Mouse (Mus musculus) midbrain, embryonic 13.5 days (tissue): ENCODE results near the gene Klri2. TPM values are rescaled to one million over a fixed set of nuclear protein-coding genes. Genes with fewer than 3 reads are reported as not detected.
"Not testable (repeated sequence)": the region's sequence is repeated elsewhere in the genome, so short reads cannot be mapped to it uniquely, and the experiment has no call there.

Experiments used
- ATAC-seq: fragments of 200-750 bp; cut with Nextera tagmentation; 2 replicates; pipeline ENCODE4 v1.8.0; 2017; ENCODE audit warnings: mild to moderate bottlenecking, moderate TSS enrichment, moderate library complexity
- H3K27ac ChIP-seq: fragments of 300-500 bp; sonication (generic); 2 replicates; pipeline ENCODE4 v1.5.1; 2015; ENCODE audit warnings: inconsistent platforms, mild to moderate bottlenecking, moderate library complexity
- H3K27me3 ChIP-seq: fragments of 300-500 bp; sonication (generic); 2 replicates; pipeline ENCODE4 v1.6.1; 2015; ENCODE audit warnings: mild to moderate bottlenecking, inconsistent platforms
- H3K36me3 ChIP-seq: fragments of 300-500 bp; sonication (generic); 2 replicates; pipeline ENCODE4 v1.6.1; 2015; ENCODE audit warnings: mild to moderate bottlenecking, inconsistent platforms
- H3K4me1 ChIP-seq: fragments of 300-500 bp; sonication (generic); replicated peaks from 2 replicates; pipeline ENCODE4 v1.6.1; 2015; ENCODE audit warnings: inconsistent platforms
- H3K4me2 ChIP-seq: fragments of 300-500 bp; sonication (generic); replicated peaks from 2 replicates; pipeline ENCODE4 v1.6.1; 2015; ENCODE audit warnings: moderate library complexity, mild to moderate bottlenecking, inconsistent platforms
- H3K4me3 ChIP-seq: fragments of 300-500 bp; sonication (generic); replicated peaks from 2 replicates; pipeline ENCODE4 v1.5.1; 2015; ENCODE audit warnings: mild to moderate bottlenecking, inconsistent platforms
- H3K9ac ChIP-seq: fragments of 300-500 bp; sonication (generic); replicated peaks from 2 replicates; pipeline ENCODE4 v1.6.1; 2015; ENCODE audit warnings: mild to moderate bottlenecking, inconsistent platforms
- H3K9me3 ChIP-seq: fragments of 300-500 bp; sonication (generic); 2 replicates; pipeline ENCODE4 v1.6.1; 2016; ENCODE audit warnings: mild to moderate bottlenecking, inconsistent platforms
- WGBS: fragments of 180-500 bp; shearing (Covaris S2); methylation state at CpG from one replicate; pipeline ENCODE4 v1.1.7; 2015; 5-methylcytosine and 5-hydroxymethylcytosine counted together
- polyA plus RNA-seq: library from polyadenylated mRNA; unstranded; fragments of >200 nt; fragmentation: Nextera tagmentation; extraction: Ambion mirVana; gene quantifications from 2 replicates; pipeline ENCODE4 v1.2.1, GENCODE M21; 2015

Gene Klri2
- not detected in 2 replicates for polyA plus RNA-seq

DNA sequence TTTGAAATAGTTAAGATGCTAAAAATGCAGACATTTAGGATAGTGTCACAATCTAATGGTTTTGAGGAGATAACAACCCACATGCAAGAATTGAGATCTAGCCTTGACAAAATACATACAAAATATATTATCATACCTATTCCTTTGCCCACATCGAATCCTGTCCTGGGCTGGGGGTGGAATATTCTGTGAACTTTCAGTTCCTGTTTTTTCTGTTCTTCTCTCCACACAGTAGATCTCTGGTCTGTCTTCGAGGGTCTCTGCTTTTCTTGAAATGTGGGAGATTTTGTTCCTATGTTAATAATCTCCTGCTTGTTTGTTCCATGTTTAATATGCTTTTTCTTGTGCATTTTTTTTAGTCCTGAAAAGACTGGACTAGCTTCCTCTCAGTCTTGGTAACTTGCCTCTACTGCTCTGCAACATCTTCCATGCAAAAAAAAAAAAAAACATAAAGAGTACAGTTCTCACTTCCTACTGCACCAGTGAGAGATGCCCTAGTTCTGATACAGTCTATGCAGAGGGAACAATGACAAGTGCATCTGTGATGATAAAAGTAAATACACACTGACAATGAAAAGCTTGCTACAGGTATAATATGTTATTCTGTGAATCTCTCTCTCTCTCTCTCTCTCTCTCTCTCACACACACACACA lies at the start of gene Klri2:
TSS of gene Klri2 (minus strand) at position 416 of the 653 bp plus-strand sequence.
- Histone ChIP-seq H3K9ac (no peak within 1 kb of the TSS), H3K4me2 (no peak within 1 kb of the TSS), H3K27me3 (no peaks in the 10 kb centered on the region), H3K4me1 (no peaks in the 10 kb centered on the region), H3K36me3 (no peaks in the 10 kb centered on the region), H3K4me3 (no peak within 1 kb of the TSS), H3K9me3 (no peaks in the 10 kb centered on the region), H3K27ac (no peak within 1 kb of the TSS)
- no peak for ATAC-seq
- 74% methylated on average over 2 of the region's 2 CpGs for WGBS

DNA sequence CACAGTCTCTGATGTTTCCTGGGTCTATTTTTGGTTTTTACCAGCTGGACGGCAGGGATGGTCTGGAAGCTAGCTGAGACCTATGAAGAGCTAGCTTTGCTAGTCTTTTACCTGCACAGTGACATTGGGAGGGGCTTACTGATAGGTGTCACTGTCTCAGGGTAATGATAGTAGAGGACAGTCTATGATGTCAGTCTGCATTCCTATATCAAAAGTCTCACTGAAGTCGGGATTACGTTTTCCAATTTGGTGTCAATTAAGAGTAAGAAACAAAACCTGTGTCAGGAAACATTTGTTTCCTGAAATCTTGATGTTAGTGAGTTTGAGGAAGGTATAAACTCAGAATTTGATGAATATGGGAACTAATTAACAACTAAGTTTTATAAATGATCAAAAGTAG lies 43.9 kb upstream of the Klri2 start, which contains the start of gene Gm156:
TSS of gene Gm156 (minus strand) at position 101 of the 400 bp plus-strand sequence.
- not testable (repeated sequence) for H3K4me2 ChIP-seq, ATAC-seq, H3K27me3 ChIP-seq, H3K9me3 ChIP-seq, H3K36me3 ChIP-seq, H3K4me1 ChIP-seq, H3K9ac ChIP-seq, H3K27ac ChIP-seq, H3K4me3 ChIP-seq
- 88% methylated on average over 3 of the region's 3 CpGs for WGBS

DNA sequence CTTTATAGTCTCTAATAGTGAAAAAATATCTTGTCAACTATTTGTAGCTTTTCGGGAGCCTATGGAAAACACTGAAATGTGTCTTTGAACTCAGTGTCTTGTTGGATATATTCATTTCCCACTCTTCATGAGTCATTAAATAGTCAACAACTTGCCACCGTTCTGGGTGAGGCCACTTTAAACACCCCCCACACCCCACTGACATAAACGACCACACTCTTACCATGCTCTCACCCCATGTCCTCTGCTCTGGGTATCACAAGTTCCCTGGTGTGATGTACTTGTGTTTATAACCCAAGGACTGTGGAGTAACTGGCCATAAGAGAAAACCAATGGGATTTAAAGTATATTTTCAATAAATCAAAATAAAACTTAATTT lies 7.4 kb upstream of the Klri2 start:
- Histone ChIP-seq H3K9me3 (peaks cover 5% of the 10 kb centered on the region; the same call in 1 of the 2 replicates), H3K36me3 (no peaks in the 10 kb centered on the region), H3K27me3 (no peaks in the 10 kb centered on the region), H3K4me2 (no peak overlapping the region), H3K4me3 (no peak overlapping the region), H3K27ac (no peak overlapping the region), H3K9ac (no peak overlapping the region), H3K4me1 (no peaks in the 10 kb centered on the region)
- no peak for ATAC-seq
- 82% methylated on average over 3 of the region's 3 CpGs for WGBS

DNA sequence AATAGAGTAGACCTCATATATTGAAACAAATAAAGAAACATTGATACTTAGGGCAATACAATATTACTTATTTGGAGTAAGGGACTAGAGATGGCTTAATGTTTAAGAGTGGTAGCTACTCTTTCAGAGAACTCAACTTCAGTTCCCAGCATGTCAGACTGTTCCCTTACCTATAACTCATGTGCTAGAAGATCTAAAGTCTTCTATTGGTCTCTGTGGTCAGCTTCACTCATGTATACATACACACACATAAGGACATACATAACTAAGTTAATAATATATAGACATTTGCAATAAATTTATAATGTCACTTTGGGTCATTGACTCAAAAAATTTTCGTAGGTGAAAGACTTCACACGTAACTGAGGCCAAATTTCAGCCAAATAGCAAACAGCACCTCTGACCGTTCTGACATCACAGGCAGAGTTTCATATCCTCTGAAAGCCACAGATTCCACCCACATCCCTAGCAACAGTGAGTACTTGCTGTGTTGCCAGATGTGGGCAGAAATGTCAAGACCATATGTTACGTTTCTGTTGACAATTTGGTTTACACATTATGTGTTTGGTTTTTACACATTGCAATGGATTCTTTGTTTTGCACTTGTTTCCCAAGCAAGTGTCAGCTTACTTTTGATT lies 6.9 kb upstream of the Klri2 start:
- Histone ChIP-seq H3K27ac (no peak overlapping the region), H3K9me3 (peaks cover 5% of the 10 kb centered on the region; the same call in 1 of the 2 replicates), H3K4me2 (no peak overlapping the region), H3K4me1 (no peaks in the 10 kb centered on the region), H3K9ac (no peak overlapping the region), H3K27me3 (no peaks in the 10 kb centered on the region), H3K36me3 (no peaks in the 10 kb centered on the region), H3K4me3 (no peak overlapping the region)
- ATAC-seq: no peak
- 82% methylated on average over 4 of the region's 4 CpGs for WGBS

DNA sequence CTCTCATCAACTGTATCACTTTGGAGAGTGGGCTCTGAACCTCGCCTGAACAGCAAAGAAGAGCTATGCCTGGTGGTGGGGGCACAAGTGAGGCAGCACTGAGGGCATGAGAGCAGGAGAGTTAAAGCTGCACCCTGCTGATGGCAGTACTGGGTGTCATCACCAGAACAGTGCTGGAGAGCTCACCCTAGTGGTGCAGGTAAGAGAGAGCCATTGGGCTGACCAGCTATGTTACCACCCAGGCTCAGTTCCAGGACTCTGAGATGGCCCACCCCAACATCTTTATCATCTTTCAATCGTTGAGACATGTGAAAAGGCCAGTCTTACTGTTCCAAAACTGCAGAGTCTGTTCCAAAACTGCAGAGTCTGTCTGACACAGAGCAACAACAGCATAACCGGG lies 5.9 kb upstream of the Klri2 start:
- WGBS: 61% methylated on average over 3 of the region's 3 CpGs
- H3K36me3 ChIP-seq: no peaks in the 10 kb centered on the region
- H3K4me2 ChIP-seq: no peak overlapping the region
- H3K9me3 ChIP-seq: peaks cover 5% of the 10 kb centered on the region; the same call in 1 of the 2 replicates
- H3K4me3 ChIP-seq: no peak overlapping the region
- H3K27me3 ChIP-seq: no peaks in the 10 kb centered on the region
- no peaks in the 10 kb centered on the region for H3K4me1 ChIP-seq
- H3K27ac ChIP-seq: no peak overlapping the region
- ATAC-seq: no peak
- no peak overlapping the region for H3K9ac ChIP-seq

DNA sequence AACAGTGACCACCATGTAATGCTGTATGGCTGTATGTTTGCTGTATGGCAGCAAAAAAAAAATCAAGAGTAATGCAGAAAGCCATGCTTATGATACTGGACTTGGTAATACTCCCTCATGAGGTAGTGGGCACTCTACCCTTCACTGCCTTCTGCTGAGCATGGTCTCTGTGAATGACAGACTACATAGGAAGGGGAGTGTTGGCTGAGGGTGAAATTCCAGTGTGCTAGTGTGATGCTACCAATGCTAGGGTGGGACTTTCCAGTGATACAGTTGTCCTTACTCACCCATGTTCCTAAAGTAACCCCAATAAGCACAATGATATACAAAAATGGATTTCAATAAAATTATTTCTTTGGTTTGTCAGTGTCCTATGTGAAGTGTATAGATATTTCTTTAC lies 3.9 kb downstream of the Klri2 start:
- H3K4me3 ChIP-seq: no peak overlapping the region
- no peak for ATAC-seq
- no peak overlapping the region for H3K4me2 ChIP-seq
- H3K27me3 ChIP-seq: no peaks in the 10 kb centered on the region
- no peak overlapping the region for H3K27ac ChIP-seq
- no peak overlapping the region for H3K9ac ChIP-seq
- no peaks in the 10 kb centered on the region; the same call in 1 of the 2 replicates for H3K9me3 ChIP-seq
- H3K4me1 ChIP-seq: no peaks in the 10 kb centered on the region
- no peaks in the 10 kb centered on the region for H3K36me3 ChIP-seq

DNA sequence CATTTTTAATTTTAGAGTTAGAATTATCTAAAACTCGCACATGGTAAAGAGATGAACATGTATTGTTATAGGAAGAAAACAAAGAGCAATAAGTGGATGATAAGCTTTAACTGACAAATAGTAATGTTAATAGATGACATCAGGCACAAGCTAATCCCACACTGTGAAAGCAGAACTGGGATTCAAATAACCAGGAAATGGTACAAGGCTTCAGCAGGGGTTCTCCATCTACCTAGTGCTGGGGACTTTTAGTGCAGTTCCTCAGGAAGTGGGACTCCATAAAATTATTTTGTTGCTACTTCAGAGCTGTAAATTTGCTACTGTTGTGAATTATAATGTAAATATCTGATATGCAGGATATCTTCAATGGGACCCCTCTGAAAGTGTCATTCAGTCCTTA lies 13.0 kb downstream of the Klri2 start:
- H3K27ac ChIP-seq: no peak overlapping the region
- ATAC-seq: no peak
- no peak overlapping the region for H3K4me3 ChIP-seq
- H3K27me3 ChIP-seq: no peaks in the 10 kb centered on the region
- no peak overlapping the region for H3K4me2 ChIP-seq
- no peaks in the 10 kb centered on the region for H3K9me3 ChIP-seq
- no peak overlapping the region for H3K9ac ChIP-seq
- no peaks in the 10 kb centered on the region for H3K4me1 ChIP-seq
- no peaks in the 10 kb centered on the region for H3K36me3 ChIP-seq
- WGBS: 93% methylated on average over 1 of the region's 1 CpGs

DNA sequence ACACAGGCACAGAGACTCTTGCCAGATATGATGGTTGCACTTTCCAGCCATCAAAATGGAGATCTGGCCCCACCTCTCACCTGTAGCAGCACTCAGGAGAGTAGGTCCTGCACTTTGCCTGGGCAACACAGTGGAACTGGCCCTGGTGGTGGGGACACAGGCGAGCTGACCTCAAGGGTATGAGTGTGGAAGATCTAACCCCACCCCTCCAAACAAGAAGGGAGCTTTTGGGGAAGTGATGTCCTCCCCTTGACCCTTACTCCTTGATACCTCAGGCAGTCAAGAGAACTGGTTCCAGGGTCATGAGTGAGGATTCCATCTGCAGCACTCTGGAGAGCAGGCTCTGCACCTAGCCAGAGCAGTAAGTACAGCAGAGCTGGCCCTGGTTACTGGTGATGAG lies 18.9 kb downstream of the Klri2 start:
- no peaks in the 10 kb centered on the region for H3K9me3 ChIP-seq
- no peaks in the 10 kb centered on the region for H3K36me3 ChIP-seq
- H3K4me3 ChIP-seq: no peak overlapping the region
- H3K27ac ChIP-seq: no peak overlapping the region
- WGBS: 58% methylated on average over 1 of the region's 1 CpGs
- no peak for ATAC-seq
- no peak overlapping the region for H3K9ac ChIP-seq
- H3K4me1 ChIP-seq: no peaks in the 10 kb centered on the region
- H3K4me2 ChIP-seq: no peak overlapping the region
- H3K27me3 ChIP-seq: no peaks in the 10 kb centered on the region

DNA sequence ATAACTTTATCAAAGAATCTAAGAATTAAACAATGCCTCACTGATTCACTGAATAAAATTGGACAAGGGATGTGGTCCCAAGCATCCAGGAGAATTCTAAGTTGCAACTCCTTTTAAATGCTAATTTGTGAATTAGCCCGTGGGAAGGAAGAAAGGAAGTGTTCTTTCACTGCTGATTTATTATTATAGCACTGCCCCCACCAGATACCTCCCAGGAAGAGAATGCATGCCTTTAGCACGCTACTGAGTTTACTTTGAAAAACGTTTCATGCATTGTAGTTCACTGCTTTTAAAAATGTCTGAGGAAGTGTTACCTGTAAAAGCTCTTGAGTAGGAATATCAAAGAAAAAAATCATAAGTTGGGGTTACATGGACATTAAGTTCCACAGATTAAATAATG lies 19.8 kb downstream of the Klri2 start:
- no peak overlapping the region for H3K4me2 ChIP-seq
- H3K4me3 ChIP-seq: no peak overlapping the region
- H3K27me3 ChIP-seq: no peaks in the 10 kb centered on the region
- no peak for ATAC-seq
- no peak overlapping the region for H3K9ac ChIP-seq
- WGBS: 16% methylated on average over 3 of the region's 3 CpGs
- no peaks in the 10 kb centered on the region for H3K36me3 ChIP-seq
- no peaks in the 10 kb centered on the region for H3K4me1 ChIP-seq
- no peaks in the 10 kb centered on the region for H3K9me3 ChIP-seq
- no peak overlapping the region for H3K27ac ChIP-seq

DNA sequence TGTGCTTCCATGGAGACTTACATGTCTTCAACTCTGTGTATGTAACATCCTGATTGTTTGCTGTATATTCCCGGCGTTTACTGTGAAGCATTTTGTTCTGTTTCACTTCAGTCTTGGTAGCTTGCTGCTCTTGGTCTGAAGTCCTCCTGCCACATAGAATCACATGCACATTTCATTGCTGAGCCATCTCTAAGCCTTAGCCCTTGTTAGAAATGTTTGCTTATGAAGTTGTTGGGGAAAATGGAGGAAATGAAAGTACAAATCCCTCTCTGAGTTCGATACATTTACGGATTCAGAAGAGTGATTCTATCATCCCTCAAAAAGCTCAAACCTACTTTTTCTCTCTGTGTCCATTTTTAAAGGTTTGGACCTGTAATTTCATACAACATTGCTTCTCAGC lies 23.3 kb downstream of the Klri2 start, which contains the start of gene Klri1:
TSS of gene Klri1 (minus strand) at position 101 of the 400 bp plus-strand sequence.
- Histone ChIP-seq H3K4me2 (no peak within 1 kb of the TSS), H3K4me1 (no peaks in the 10 kb centered on the region), H3K27ac (no peak within 1 kb of the TSS), H3K36me3 (no peaks in the 10 kb centered on the region), H3K27me3 (no peaks in the 10 kb centered on the region), H3K4me3 (no peak within 1 kb of the TSS), H3K9me3 (no peaks in the 10 kb centered on the region), H3K9ac (no peak within 1 kb of the TSS)
- 89% methylated on average over 4 of the region's 4 CpGs for WGBS
- no peak for ATAC-seq

DNA sequence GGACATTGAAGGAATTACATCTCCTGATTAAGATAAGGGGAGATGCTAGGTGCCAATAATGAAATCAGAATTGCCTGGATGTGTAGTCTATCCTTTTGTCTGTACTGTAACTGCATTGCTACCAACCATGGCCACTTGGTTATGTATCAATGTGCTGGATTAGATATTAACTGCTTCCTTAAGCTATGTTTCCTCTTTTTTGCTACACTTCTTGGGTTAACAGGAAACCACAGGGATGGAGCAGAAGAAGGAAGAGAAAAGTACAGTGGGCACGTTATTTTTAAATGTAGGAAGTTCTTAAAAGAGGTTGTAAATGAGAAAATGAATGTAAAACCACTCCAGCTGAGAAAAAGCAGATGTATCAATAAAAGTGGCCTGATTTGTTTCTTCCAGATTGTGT lies 26.7 kb downstream of the Klri2 start:
- no peak overlapping the region for H3K4me2 ChIP-seq
- no peak overlapping the region for H3K9ac ChIP-seq
- no peak overlapping the region for H3K4me3 ChIP-seq
- no peaks in the 10 kb centered on the region for H3K36me3 ChIP-seq
- H3K4me1 ChIP-seq: no peaks in the 10 kb centered on the region
- WGBS: 59% methylated on average over 1 of the region's 1 CpGs
- H3K27ac ChIP-seq: no peak overlapping the region
- no peak for ATAC-seq
- 0 out of 2 replicates have a peak, but pooled peaks cover 3% of the 10 kb centered on the region for H3K9me3 ChIP-seq
- H3K27me3 ChIP-seq: no peaks in the 10 kb centered on the region

DNA sequence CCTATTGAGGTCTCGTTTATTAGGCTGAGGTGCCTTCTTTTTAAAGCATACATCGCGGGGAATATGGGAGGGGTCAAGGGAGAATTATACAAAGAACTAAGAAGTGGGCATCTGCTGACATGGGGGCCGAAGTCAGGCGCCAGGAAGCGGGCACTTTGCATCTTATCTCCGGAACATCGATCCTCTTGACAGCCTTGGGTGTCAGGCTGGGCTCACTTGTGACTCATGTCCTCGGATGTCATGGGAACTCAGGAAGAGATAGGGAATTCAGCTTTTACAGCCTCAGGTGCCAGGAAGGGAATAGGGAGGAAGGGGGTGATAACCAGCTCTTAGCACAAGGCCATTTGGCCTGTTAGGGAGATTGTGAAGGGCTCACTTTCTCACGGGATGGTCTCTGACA lies 48.8 kb downstream of the Klri2 start:
- H3K4me1 ChIP-seq, H3K36me3 ChIP-seq, H3K4me2 ChIP-seq, ATAC-seq, H3K9ac ChIP-seq, H3K9me3 ChIP-seq, H3K27ac ChIP-seq, H3K27me3 ChIP-seq, H3K4me3 ChIP-seq: not testable (repeated sequence)
- 88% methylated on average over 10 of the region's 10 CpGs for WGBS
